Mouse (Mus musculus): ENCODE results near the gene Zcchc24.
A peak's percentile ranks its signal among the peaks of the same experiment; 100 is the strongest.

The Zcchc24 gene

GRCm38 (mm10) chr14:25682020-25682419, 86.8 kb downstream of the Zcchc24 start:
- Histone ChIP-seq H3K27me3 (ENCODE audit: insufficient read depth, low read length) (peaks cover 20% of the 10 kb centered on the region), H3K4me3 (replicated peaks; ENCODE audit: low read length) (no peak overlapping the region), H3K4me1 (replicated peaks; ENCODE audit: low read depth, low read length) (peaks cover 11% of the 10 kb centered on the region), H3K36me3 (ENCODE audit: insufficient read depth, low read length) (no peaks in the 10 kb centered on the region), H3K9me3 (ENCODE audit: low read length) (no peaks in the 10 kb centered on the region)
- TF ChIP-seq POU5F1 (IDR thresholded peaks at IDR 0.05; ENCODE audit: borderline replicate concordance, low read length) = no peak
- TF ChIP-seq CTCF (conservative IDR thresholded peaks at IDR 0.05; ENCODE audit: low read length) = no peak
- no peak for TF ChIP-seq NANOG (IDR thresholded peaks at IDR 0.05; ENCODE audit: borderline replicate concordance, low read length)

GRCm38 (mm10) chr14:25679625-25680024, 89.2 kb downstream of the Zcchc24 start:
- Histone ChIP-seq H3K27me3 (ENCODE audit: insufficient read depth, low read length) (peaks cover 19% of the 10 kb centered on the region), H3K36me3 (ENCODE audit: insufficient read depth, low read length) (no peaks in the 10 kb centered on the region), H3K4me3 (replicated peaks; ENCODE audit: low read length) (no peak overlapping the region), H3K9me3 (ENCODE audit: low read length) (no peaks in the 10 kb centered on the region), H3K4me1 (replicated peaks; ENCODE audit: low read depth, low read length) (peaks cover 16% of the 10 kb centered on the region)
- TF ChIP-seq POU5F1 (IDR thresholded peaks at IDR 0.05; ENCODE audit: borderline replicate concordance, low read length) (no peak), CTCF (conservative IDR thresholded peaks at IDR 0.05; ENCODE audit: low read length) (no peak), NANOG (IDR thresholded peaks at IDR 0.05; ENCODE audit: borderline replicate concordance, low read length) (no peak)

GRCm38 (mm10) chr14:25667587-25667986, 101.3 kb downstream of the Zcchc24 start:
- 0 out of 2 replicates have a peak, but pooled peaks cover 4% of the 10 kb centered on the region for H3K27me3 ChIP-seq (ENCODE audit: insufficient read depth, low read length)
- peaks cover 38% of the 10 kb centered on the region for H3K4me1 ChIP-seq (replicated peaks; ENCODE audit: low read depth, low read length)
- no peak for TF ChIP-seq POU5F1 (IDR thresholded peaks at IDR 0.05; ENCODE audit: borderline replicate concordance, low read length)
- no peak for TF ChIP-seq NANOG (IDR thresholded peaks at IDR 0.05; ENCODE audit: borderline replicate concordance, low read length)
- no peak for TF ChIP-seq CTCF (conservative IDR thresholded peaks at IDR 0.05; ENCODE audit: low read length)
- H3K4me3 ChIP-seq (replicated peaks; ENCODE audit: low read length) = no peak overlapping the region
- peaks cover 19% of the 10 kb centered on the region for H3K36me3 ChIP-seq (ENCODE audit: insufficient read depth, low read length)
- H3K9me3 ChIP-seq (ENCODE audit: low read length) = no peaks in the 10 kb centered on the region

- Histone ChIP-seq H3K4me3 (replicated peaks; ENCODE audit: low read length) (no peak overlapping the region), H3K9me3 (ENCODE audit: low read length) (no peaks in the 10 kb centered on the region), H3K4me1 (replicated peaks; ENCODE audit: low read depth, low read length) (peaks cover 46% of the 10 kb centered on the region), H3K27me3 (ENCODE audit: insufficient read depth, low read length) (no peaks in the 10 kb centered on the region), H3K36me3 (ENCODE audit: insufficient read depth, low read length) (peaks cover 27% of the 10 kb centered on the region)
- peak; percentile 63 for TF ChIP-seq CTCF (conservative IDR thresholded peaks at IDR 0.05; ENCODE audit: low read length)
- TF ChIP-seq POU5F1 (IDR thresholded peaks at IDR 0.05; ENCODE audit: borderline replicate concordance, low read length) = no peak
- no peak for TF ChIP-seq NANOG (IDR thresholded peaks at IDR 0.05; ENCODE audit: borderline replicate concordance, low read length)
Measured at GRCm38 (mm10) chr14:25666668-25667376, 102.0 kb downstream of the Zcchc24 start.

- no peak for TF ChIP-seq NANOG (IDR thresholded peaks at IDR 0.05; ENCODE audit: borderline replicate concordance, low read length)
- TF ChIP-seq POU5F1 (IDR thresholded peaks at IDR 0.05; ENCODE audit: borderline replicate concordance, low read length) = no peak
- TF ChIP-seq CTCF (conservative IDR thresholded peaks at IDR 0.05; ENCODE audit: low read length) = no peak
- H3K4me1 ChIP-seq (replicated peaks; ENCODE audit: low read depth, low read length) = peaks cover 54% of the 10 kb centered on the region
- peak overlapping the region; percentile 74 for H3K4me3 ChIP-seq (replicated peaks; ENCODE audit: low read length)
- H3K27me3 ChIP-seq (ENCODE audit: insufficient read depth, low read length) = no peaks in the 10 kb centered on the region
- H3K9me3 ChIP-seq (ENCODE audit: low read length) = no peaks in the 10 kb centered on the region
- H3K36me3 ChIP-seq (ENCODE audit: insufficient read depth, low read length) = peaks cover 27% of the 10 kb centered on the region
Measured at GRCm38 (mm10) chr14:25665314-25665970, 103.4 kb downstream of the Zcchc24 start.

- H3K27me3 ChIP-seq (ENCODE audit: insufficient read depth, low read length) = no peaks in the 10 kb centered on the region
- H3K36me3 ChIP-seq (ENCODE audit: insufficient read depth, low read length) = peaks cover 36% of the 10 kb centered on the region
- no peak overlapping the region for H3K4me3 ChIP-seq (replicated peaks; ENCODE audit: low read length)
- TF ChIP-seq POU5F1 (IDR thresholded peaks at IDR 0.05; ENCODE audit: borderline replicate concordance, low read length) (no peak), NANOG (IDR thresholded peaks at IDR 0.05; ENCODE audit: borderline replicate concordance, low read length) (no peak), CTCF (conservative IDR thresholded peaks at IDR 0.05; ENCODE audit: low read length) (no peak)
- H3K9me3 ChIP-seq (ENCODE audit: low read length) = no peaks in the 10 kb centered on the region
- peaks cover 65% of the 10 kb centered on the region for H3K4me1 ChIP-seq (replicated peaks; ENCODE audit: low read depth, low read length)
Measured at GRCm38 (mm10) chr14:25664310-25664695, 104.5 kb downstream of the Zcchc24 start.

- no peak for TF ChIP-seq NANOG (IDR thresholded peaks at IDR 0.05; ENCODE audit: borderline replicate concordance, low read length)
- no peak for TF ChIP-seq POU5F1 (IDR thresholded peaks at IDR 0.05; ENCODE audit: borderline replicate concordance, low read length)
- TF ChIP-seq CTCF (conservative IDR thresholded peaks at IDR 0.05; ENCODE audit: low read length) = no peak
- H3K9me3 ChIP-seq (ENCODE audit: low read length) = no peaks in the 10 kb centered on the region
- peaks cover 69% of the 10 kb centered on the region for H3K4me1 ChIP-seq (replicated peaks; ENCODE audit: low read depth, low read length)
- H3K36me3 ChIP-seq (ENCODE audit: insufficient read depth, low read length) = peaks cover 41% of the 10 kb centered on the region
- no peaks in the 10 kb centered on the region for H3K27me3 ChIP-seq (ENCODE audit: insufficient read depth, low read length)
- H3K4me3 ChIP-seq (replicated peaks; ENCODE audit: low read length) = peak overlapping the region; percentile 50
Measured at GRCm38 (mm10) chr14:25663649-25664309, 105.1 kb downstream of the Zcchc24 start.

Measured in E14TG2a.4 (cell line).